Mouse (Mus musculus) spleen, adult 2 months (tissue): ENCODE measurements at regions not wholly inside any gene's neighbourhood (a gene's known extent, or its start where the extent isn't known, plus 50 kb on each side); places are given as distances from the start of the nearest gene placed in this dataset.

ENCODE experiments used
- CTCF ChIP-seq: fragments of 200-500 bp; IDR thresholded peaks from 2 replicates; pipeline ENCODE4 v1.5.1; 2011; ENCODE audit warnings: mild to moderate bottlenecking, inconsistent platforms; ENCODE audit not compliant: insufficient read depth, insufficient read length, insufficient replicate concordance; ENCODE audit errors: extremely low read depth
- POLR2A ChIP-seq: fragments of 200-500 bp; IDR thresholded peaks from 2 replicates; pipeline ENCODE4 v1.6.1; 2011; ENCODE audit warnings: low read depth, low read length, inconsistent platforms

DNA sequence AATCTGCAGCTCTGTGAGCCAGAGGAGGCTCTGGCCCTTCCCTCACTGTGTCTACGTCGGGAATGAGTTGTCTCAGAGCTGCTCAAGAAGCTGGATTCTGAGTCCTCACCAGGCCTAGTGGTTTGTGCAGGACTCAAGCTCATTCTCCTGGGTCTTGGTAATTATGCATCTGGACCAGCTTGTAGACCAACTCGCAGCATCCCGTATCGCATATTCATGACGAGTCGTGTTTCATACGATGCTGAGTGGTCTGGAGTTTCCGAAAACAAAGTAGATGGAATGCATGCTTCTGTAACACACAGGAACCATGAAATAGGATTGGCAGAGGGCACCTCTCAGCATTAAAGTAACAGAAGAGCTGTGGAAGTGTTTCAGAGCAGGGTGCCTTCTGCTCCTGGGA is 53.5 kb upstream of the Smyd2 start:
- TF ChIP-seq POLR2A (no peak), CTCF (no peak)
